Mouse (Mus musculus) small intestine, adult 2 months (tissue): Measurements from ENCODE around the gene Ace3. TPM values are rescaled to one million over a fixed set of nuclear protein-coding genes. Genes with fewer than 3 reads are reported as not detected.
A peak's percentile ranks its signal among the peaks of the same experiment; 100 is the strongest.

Experiments used
- H3K27ac ChIP-seq: fragments of 200-500 bp; 2 replicates; pipeline ENCODE4 v1.5.1; 2012; ENCODE audit warnings: low read depth, low read length, control low read depth, inconsistent platforms; ENCODE audit not compliant: insufficient read depth
- H3K27me3 ChIP-seq: fragments of 200-500 bp; 2 replicates; pipeline ENCODE4 v1.6.1; 2012; ENCODE audit warnings: mild to moderate bottlenecking, moderate library complexity, low read length, inconsistent platforms; ENCODE audit not compliant: control insufficient read depth, insufficient read depth
- H3K36me3 ChIP-seq: fragments of 200-500 bp; 2 replicates; pipeline ENCODE4 v1.6.1; 2012; ENCODE audit warnings: mild to moderate bottlenecking, low read length, control low read depth, inconsistent platforms; ENCODE audit not compliant: control insufficient read depth, insufficient read depth
- H3K4me1 ChIP-seq: fragments of 200-500 bp; 2 replicates; pipeline ENCODE4 v1.6.1; 2012; ENCODE audit warnings: low read length, inconsistent platforms, mixed read lengths; ENCODE audit not compliant: control insufficient read depth, insufficient read depth, insufficient read length
- H3K4me3 ChIP-seq: fragments of 200-500 bp; 2 replicates; pipeline ENCODE4 v1.5.1; 2012; ENCODE audit warnings: low read depth, mild to moderate bottlenecking, control low read depth, inconsistent platforms, low read length, moderate library complexity
- CTCF ChIP-seq: fragments of 200-500 bp; IDR thresholded peaks from 2 replicates; pipeline ENCODE4 v1.5.1; 2012; ENCODE audit warnings: low read depth, mild to moderate bottlenecking, control low read depth, inconsistent platforms, low read length, moderate library complexity, mixed read lengths; ENCODE audit not compliant: insufficient replicate concordance, insufficient read length; ENCODE audit errors: extremely low read depth
- POLR2A ChIP-seq: fragments of 200-500 bp; IDR thresholded peaks from 2 replicates; pipeline ENCODE4 v1.6.1; 2012; ENCODE audit warnings: low read depth, mild to moderate bottlenecking, control low read depth, inconsistent platforms, low read length, moderate library complexity
- WGBS: fragments of 180-500 bp; shearing (Covaris S2); methylation state at CpG from one replicate; pipeline ENCODE4 v1.1.7; 2018; 5-methylcytosine and 5-hydroxymethylcytosine counted together
- polyA plus RNA-seq: library from polyadenylated mRNA; depleted of rRNA; stranded (reverse); fragments of >200 nt; gene quantifications from 2 replicates; pipeline ENCODE4 v1.2.3, GENCODE M21; 2012

Gene Ace3
- polyA plus RNA-seq, 1 experiment = not detected

DNA sequence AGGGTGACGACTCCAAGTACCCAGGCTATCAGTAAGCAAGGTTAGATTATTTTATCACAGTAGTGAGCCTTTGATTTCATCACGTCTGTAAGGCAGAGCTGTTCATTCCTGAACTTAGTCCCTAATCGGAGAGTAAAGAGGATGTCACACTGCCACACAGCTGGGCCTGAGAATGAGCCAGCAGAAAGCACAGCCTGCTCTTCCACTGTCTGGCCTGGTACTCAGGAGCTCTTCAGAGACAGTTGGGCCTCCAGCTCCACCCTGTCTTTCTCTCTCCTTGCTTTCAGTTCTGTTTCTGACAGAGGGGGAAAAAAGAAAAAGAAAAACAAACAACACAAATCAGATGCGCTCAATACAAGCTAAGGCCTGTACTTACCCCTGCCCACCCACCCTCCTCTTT, 28.2 kb upstream of the Ace3 start:
- WGBS = 39% methylated on average over 4 of the region's 4 CpGs
- H3K27ac ChIP-seq = peak overlapping the region; percentile 89
- H3K27me3 ChIP-seq = no peaks in the 10 kb centered on the region
- H3K4me1 ChIP-seq = peaks cover 24% of the 10 kb centered on the region
- TF ChIP-seq POLR2A (no peak), CTCF (no peak)
- H3K36me3 ChIP-seq = peaks cover 11% of the 10 kb centered on the region
- no peak overlapping the region for H3K4me3 ChIP-seq

DNA sequence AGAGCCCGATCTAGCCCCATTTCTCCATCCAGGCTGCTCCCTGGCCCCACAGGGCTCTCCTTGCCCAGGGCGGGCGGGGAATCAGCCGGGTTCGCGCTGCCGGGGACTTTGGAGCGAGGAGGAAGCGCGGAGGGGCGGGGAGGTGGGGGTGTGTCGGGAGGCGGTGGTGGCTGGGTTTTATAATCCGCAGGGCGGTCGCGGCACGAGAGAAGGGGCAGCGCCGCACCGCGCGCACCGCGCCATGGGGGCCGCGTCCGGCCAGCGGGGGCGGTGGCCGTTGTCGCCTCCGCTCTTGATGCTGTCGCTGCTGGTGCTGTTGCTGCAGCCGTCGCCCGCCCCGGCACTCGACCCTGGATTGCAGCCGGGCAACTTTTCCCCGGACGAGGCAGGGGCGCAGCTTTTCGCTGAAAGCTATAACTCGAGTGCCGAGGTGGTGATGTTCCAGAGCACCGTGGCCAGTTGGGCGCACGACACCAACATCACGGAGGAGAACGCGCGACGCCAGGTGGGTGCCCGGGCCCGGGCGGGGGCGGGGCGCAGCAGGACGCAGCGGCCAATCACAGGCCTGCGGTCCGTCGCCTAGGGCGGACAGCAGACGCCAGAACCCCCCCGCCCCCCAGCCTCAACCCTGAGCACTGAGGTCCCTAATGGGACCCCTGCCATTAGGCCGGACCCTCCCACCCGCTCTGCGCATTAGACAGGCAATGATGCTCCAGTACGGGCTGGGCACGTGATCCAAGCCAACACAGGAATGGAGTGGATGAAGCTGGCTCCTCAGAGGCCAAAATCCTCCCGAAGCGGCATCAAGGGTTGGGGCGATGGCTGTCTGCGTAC, 26.5 kb upstream of the Ace3 start, which contains the start of gene Ace:
Ace (plus strand) TSS at position 205 of the 834 bp plus-strand sequence.
- H3K4me3 ChIP-seq = peak within 1 kb of the TSS; percentile 95
- TF ChIP-seq POLR2A = peak; percentile 69; the same call in 1 of the 2 replicates
- TF ChIP-seq CTCF = no peak
- H3K36me3 ChIP-seq = peaks cover 20% of the 10 kb centered on the region
- H3K27me3 ChIP-seq = no peaks in the 10 kb centered on the region
- WGBS = 3% methylated on average over 59 of the region's 76 CpGs
- H3K27ac ChIP-seq = peak within 1 kb of the TSS; percentile 89
- H3K4me1 ChIP-seq = peaks cover 20% of the 10 kb centered on the region

DNA sequence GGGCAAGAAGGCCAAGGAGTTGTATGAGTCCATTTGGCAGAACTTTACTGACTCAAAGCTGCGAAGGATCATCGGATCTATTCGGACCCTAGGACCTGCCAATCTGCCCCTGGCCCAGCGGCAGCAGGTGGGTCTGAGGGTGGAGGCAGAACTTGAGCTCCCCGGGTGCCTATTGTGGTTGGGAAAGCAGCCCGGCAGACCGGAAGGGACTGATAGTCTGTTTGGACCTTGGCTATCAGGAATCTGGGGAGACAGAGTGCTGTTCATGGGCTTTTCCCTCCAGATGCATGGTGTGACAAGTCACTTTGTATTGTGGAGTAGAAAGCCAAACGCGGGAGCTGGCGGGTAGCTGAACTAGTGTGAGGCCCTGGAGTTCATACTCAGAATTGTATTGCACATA, 25.5 kb upstream of the Ace3 start:
- no peak for TF ChIP-seq POLR2A
- H3K36me3 ChIP-seq = peaks cover 24% of the 10 kb centered on the region
- WGBS = 56% methylated on average over 10 of the region's 10 CpGs
- no peaks in the 10 kb centered on the region for H3K27me3 ChIP-seq
- H3K4me3 ChIP-seq = peak overlapping the region; percentile 95
- H3K4me1 ChIP-seq = peaks cover 18% of the 10 kb centered on the region
- peak overlapping the region; percentile 36; the same call in 1 of the 2 replicates for H3K27ac ChIP-seq

DNA sequence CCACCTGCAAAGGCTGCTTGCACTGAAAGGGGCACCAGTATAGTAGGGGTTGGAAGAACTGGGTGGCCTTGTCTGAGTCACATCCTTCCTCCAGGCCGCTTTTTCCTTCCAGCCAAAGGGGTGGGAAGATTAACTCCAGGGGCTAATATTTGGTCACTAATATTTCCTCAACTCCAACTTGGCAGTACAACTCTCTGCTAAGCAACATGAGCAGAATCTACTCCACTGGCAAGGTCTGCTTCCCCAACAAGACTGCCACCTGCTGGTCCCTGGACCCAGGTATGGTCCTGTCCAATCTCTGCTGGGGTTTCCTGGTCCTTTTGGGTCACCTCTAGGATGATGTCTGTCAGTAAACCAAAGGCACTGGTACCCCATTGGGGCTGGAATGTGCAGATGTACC, 25.0 kb upstream of the Ace3 start:
- H3K4me3 ChIP-seq = peak overlapping the region; percentile 95
- peaks cover 15% of the 10 kb centered on the region for H3K4me1 ChIP-seq
- H3K36me3 ChIP-seq = peaks cover 25% of the 10 kb centered on the region
- H3K27ac ChIP-seq = peak overlapping the region; percentile 36
- peak; percentile 78; the same call in 1 of the 2 replicates for TF ChIP-seq CTCF
- no peak for TF ChIP-seq POLR2A
- H3K27me3 ChIP-seq = no peaks in the 10 kb centered on the region
- 33% methylated on average over 1 of the region's 1 CpGs for WGBS

DNA sequence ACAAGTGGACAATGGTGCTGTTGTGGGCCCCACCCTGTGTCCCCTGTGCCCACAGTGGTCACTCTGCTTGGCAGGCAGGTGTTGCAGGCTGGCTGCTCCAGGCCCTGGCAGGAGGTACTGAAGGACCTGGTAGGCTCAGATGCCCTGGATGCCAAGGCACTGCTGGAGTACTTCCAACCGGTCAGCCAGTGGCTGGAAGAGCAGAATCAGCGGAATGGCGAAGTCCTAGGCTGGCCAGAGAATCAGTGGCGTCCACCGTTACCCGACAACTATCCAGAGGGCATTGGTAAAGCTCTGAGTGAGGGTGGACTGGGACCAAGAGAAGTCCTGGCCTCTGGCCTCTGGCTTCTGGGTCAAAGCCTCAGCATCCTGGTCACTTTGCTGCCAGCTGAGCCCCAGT, 19.9 kb upstream of the Ace3 start:
- no peak overlapping the region for H3K27ac ChIP-seq
- no peaks in the 10 kb centered on the region; the same call in none of the 2 replicates for H3K4me1 ChIP-seq
- 98% methylated on average over 6 of the region's 6 CpGs for WGBS
- H3K27me3 ChIP-seq = no peaks in the 10 kb centered on the region
- no peak for TF ChIP-seq CTCF
- no peak for TF ChIP-seq POLR2A
- H3K36me3 ChIP-seq = peaks cover 63% of the 10 kb centered on the region
- H3K4me3 ChIP-seq = no peak overlapping the region

DNA sequence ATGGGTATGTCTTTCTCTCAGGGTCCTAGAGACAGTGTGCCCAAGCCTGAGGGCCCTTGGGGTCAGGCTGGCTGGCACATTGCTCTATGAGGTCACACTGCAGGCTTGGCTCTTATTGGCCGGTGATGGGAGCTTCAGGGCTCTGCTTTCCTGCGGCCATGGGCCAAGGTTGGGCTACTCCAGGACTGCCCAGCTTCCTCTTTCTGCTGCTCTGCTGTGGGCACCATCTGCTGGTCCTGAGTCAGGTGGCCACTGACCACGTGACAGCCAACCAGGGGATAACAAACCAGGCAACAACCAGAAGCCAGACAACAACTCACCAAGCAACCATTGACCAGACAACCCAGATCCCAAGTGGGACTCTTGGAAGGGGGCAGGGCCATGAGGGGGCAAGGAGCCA, 19.4 kb upstream of the Ace3 start:
- no peak overlapping the region for H3K27ac ChIP-seq
- H3K36me3 ChIP-seq = peaks cover 65% of the 10 kb centered on the region
- no peaks in the 10 kb centered on the region for H3K27me3 ChIP-seq
- 71% methylated on average over 3 of the region's 3 CpGs for WGBS
- H3K4me3 ChIP-seq = no peak overlapping the region
- no peak for TF ChIP-seq CTCF
- TF ChIP-seq POLR2A = no peak
- H3K4me1 ChIP-seq = no peaks in the 10 kb centered on the region; the same call in none of the 2 replicates

DNA sequence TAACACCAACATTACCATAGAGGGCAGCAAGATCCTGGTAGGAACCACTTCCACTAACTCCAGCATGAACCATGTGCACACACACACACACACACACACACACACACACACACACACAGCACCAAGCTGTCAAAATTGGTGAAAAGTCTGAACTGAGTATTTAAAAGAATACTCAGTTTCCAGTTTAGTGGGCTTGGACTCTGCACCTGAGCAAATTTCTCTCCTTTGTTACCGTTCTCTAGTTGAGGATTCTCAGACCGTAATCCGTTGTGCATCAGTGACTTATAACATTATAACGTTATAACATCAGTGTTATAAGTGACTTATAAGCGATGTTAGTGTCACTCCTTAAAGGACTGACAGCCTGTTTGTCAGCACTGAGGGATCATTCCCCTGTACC, 18.8 kb upstream of the Ace3 start:
- Histone ChIP-seq H3K4me3 (no peak overlapping the region), H3K36me3 (peaks cover 65% of the 10 kb centered on the region), H3K27me3 (no peaks in the 10 kb centered on the region), H3K27ac (no peak overlapping the region), H3K4me1 (no peaks in the 10 kb centered on the region; the same call in 1 of the 2 replicates)
- WGBS = 69% methylated on average over 5 of the region's 5 CpGs
- TF ChIP-seq CTCF = no peak
- no peak for TF ChIP-seq POLR2A
